Mouse (Mus musculus) kidney, postnatal 25 days (tissue): Measurements from ENCODE around the gene Abcc5.
"Not testable (repeated sequence)": the region's sequence is repeated elsewhere in the genome, so short reads cannot be mapped to it uniquely, and the experiment has no call there.

Source experiments
- DNase-seq, 2 experiments: peaks; one replicate each; pipeline ENCODE4 v3.0.0; 2021; ENCODE audit warnings: mixed read lengths in 2 of 2

The Abcc5 gene

DNA sequence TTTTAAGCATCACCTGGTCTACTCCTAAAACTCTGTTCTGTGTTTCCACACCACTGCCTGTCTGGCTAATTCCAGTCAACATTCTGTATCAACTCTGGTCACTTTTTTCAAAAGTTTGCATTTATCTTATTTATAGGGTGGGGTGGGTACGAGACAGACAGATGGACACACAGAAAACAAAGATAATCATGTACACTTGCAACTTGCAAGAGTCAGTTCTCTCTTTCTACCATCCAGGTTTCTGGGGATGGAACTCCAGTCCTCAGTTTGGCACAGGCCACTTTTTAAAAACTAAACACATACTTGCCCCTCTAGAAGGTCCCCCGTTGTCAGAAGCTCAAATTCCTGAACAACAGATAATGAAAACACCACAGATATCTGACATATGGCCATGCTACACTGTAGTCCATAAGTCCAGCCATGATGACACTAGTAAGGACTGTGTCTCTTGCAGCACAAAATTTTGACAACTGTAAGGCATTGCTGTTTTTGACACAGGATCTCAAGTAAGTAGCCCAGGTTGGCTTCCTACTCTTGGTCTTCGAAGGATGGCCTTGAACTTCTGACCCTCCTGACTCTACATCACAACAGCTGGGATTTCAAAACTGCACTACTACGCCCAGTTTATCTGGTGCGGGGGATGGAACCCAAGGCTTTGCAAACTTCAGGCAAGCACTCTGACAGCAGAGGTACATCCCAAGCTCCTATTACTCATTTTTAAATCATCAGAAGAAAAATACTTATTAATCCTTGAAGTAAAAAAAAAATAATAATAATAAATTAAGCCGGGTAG lies 3.1 kb downstream of the Abcc5 start:
- DNase-seq = no peak

DNA sequence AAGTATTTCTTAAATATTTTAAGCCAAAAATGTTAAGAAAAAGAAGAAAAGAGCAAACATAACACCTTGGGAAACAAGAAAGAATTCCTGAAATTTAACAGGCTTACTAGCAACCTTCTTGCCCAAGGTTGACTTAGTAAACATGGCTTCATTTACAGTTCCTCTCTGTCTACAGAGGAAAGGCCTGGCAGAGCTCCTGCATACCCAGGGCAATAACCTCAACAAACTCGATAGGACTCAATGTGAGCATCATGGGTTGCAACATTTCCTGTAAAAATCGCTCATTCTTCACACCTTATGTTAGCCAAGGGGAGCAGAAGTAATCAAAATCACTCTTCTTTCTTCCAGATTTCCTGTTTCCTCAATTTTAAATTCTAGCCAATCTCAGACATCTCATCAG lies 8.1 kb downstream of the Abcc5 start:
- no peak for DNase-seq

DNA sequence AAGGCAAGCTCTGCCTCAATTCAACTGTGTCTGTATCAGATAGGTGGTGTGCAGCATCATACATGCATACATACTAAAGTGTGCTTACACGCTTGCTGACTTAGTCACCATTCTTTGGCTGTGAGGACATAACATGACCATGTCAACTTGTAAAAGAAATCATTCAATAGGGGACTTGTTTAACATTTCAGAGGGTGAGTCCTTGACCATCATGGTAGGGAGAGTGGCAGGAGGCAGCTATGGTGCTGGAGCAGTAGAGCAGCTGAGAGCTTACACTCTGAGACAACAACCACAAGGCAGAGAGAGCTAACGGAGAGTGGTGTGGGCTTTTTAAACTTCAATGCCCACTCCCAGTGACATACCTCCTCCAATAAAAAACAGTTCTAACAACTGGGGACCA lies 9.9 kb downstream of the Abcc5 start:
- no peak for DNase-seq

DNA sequence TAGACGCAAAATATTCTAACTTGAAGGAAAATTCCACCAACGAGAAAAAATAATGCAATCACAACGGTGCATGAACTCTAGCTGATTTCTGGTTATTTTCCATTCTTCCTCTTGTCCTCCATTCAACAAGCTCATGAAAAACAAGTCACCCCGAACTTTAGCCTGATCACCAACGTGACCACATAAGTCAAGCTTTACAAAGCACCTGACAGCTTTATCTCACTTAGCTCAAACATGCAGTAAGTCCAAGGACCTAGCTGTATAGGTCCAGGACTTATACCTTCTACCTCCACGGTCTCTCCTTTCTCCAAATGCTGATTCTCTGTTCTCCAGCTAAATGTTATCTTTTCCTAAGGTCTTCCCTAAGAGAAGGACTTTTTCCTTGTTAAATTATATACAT lies 10.4 kb downstream of the Abcc5 start:
- DNase-seq = no peak

DNA sequence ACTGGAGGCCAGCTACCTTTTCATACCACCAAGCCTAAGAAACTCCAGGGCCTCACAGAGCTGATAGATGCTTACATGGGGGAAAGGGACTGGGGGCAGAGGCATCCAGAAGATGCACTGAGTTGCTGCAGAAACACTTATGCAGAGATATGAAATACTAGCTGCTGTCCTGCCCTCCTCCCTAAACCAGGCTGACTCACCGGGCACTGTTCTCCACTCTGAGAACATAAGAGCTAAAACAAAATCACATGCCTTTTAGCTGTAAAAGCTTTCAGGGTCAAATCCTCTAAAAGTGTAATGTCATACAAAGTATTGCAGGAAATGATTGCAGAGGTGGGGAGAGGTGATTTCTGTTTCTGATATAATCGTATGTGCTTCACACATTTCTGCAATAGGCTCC lies 11.0 kb downstream of the Abcc5 start:
- no peak for DNase-seq

DNA sequence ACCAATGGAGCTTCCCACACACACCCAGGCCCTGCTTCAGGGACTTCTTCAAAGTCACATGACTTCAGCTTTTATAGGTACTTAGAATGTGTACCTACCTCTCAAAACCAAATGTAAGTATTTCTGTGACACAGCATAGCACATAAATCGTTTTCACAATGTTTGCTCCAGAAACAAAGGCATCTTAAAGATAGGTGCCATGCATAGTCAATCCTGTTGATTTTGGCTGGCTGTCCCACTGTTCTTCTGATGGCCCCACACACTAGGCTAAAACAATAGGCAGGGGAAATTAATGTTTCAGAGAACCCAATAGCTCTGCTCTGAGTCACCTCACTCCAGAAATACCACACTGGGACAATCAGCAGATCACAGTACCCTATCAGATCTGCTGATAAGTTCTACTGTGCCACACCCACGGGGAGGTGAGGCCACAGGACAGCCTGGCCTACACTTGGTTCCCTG lies 12.3 kb downstream of the Abcc5 start:
- DNase-seq = no peak

DNA sequence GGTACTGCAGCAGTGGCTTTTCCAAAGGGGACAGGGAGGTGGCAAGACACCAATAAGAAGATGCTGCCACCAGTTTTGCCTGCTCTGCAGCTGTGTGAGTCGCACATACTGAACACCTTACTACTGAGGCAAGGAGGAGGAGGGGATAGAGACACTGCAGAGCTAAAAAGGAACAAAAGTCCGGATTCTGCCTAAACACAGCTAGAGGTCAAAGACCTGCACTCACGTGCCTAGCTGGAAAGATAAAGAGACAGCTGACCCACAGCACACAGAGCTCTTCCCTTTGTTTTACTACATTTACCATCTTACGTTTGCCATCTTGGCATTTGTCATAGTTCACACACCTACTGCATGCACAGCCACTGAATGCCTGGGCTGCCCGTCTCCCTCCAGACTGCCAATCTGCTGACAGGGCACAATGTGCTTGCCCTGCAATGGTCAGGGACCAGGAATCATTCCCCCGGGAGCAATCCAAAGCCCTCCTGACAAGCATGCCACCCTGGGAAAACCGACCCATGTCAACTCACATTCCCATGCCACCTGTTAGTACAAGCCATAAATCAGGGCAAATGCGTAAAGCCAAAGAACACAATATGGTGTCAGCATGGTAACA lies 14.1 kb downstream of the Abcc5 start:
- peak; percentile 26 to 46 for DNase-seq

DNA sequence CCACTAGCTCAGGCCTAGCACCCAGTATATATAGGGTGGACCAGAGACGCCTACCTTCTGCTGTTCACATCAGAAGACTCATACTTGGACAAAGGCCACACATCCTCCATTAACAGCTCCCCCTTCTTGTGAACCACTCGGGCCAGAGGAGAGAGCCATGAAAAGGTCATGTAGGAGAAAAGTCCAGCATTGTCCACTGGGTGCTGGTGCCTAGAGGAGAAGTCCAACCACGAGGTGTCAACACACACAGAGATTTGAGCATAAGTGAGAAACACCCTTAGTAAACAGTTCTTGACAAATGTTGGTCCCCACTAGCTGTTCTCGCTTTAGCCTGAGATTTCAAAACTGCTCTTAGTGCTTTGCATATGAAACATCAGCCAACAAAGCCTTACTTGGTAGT lies 20.9 kb downstream of the Abcc5 start:
- DNase-seq = no peak

DNA sequence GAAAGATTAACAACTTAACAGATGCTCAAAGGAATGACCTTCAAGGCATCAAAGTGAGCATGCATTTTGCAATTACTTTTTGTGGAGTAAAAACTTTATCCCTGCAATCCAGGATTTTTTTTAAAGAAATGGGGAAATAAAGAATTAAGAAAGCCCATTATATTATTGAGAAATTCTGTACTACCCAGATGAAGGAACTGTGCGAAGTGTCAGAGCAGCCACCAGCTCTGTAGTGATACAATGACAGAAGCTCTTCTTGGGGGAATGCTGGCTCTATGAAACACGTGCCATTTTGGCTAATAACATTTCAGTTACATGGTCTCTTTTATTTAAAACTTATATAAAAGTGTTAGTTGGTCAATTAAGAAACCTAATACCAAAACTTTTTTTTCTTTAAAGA lies 22.9 kb downstream of the Abcc5 start:
- DNase-seq = no peak

DNA sequence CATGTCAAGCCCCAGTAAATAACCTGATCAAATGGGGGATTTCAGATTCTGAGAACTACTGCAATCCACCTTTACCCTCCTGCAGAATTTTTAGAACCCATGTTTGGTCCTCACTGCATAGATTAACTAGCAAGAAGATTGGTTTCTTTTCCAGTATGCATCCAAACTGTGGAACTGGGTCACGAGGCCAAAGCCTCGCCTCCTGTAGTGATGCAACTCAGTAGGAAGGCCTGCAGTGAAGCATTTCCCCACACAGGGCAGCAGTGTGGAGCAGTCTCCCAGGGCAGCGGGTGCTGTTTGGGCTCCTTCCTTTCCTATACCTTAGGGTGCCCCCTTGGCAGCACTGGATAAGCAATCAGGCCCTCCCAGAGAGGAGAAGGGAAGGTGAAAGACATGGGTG lies 24.6 kb downstream of the Abcc5 start:
- no peak for DNase-seq

DNA sequence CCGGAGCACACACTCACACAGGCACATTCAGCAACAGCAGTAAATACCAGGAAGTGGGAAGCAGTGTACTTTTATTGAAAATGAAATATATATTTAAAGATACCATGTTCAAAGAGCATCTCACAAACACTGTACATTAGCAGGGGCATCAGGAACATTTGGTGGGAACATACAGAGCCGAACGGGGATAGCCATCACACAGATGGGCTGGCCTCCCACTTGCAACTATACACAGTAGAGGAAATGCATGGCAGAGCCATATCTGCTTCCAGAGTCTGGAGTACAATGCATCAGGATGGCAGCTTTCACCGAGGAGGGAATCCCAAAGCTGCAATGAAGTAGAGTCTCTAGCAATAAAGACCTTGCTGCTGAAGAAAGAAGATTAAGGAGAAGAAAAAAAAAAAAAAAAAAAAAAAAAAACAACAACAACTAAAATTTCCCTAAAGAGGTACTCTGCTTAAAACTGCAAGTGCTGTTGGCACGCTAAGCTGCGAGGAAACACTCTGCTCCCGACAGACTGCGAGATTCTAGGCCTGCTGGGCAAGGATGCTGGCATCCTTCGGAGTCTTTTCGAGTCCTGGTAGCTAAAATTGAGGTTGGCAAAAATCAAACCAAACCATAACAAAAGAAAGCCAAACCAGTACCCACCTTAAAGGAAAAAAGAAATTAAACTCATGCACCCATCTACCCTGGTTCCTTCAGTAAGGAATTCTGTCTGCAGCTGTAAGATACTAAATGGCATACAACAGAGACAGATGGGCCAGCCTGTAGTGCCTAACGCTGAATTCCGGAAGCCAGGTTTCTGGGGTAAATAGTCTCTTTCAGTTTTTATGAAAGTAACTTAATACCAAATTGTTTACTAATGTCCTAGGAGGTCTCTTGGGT lies 25.2 kb downstream of the Abcc5 start:
- no peak for DNase-seq

DNA sequence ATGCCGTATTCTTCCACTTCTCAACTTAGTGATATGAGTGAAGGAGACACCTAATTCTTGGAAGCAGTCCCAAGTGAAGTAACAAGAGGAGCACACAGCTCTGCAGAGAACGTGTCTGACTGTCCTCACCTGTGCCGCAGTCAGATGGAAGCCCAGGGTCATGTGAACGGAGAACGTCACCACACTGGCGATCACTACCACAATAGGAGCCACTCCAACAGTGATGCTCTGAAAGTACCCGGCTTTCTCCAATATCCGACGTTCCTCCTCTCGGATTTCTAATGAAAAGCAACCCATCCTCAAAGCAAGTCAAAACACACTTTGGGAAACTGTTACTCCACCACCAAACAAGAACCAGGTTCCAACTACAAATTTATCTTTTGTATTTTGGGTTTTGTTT lies 29.3 kb downstream of the Abcc5 start:
- no peak for DNase-seq

DNA sequence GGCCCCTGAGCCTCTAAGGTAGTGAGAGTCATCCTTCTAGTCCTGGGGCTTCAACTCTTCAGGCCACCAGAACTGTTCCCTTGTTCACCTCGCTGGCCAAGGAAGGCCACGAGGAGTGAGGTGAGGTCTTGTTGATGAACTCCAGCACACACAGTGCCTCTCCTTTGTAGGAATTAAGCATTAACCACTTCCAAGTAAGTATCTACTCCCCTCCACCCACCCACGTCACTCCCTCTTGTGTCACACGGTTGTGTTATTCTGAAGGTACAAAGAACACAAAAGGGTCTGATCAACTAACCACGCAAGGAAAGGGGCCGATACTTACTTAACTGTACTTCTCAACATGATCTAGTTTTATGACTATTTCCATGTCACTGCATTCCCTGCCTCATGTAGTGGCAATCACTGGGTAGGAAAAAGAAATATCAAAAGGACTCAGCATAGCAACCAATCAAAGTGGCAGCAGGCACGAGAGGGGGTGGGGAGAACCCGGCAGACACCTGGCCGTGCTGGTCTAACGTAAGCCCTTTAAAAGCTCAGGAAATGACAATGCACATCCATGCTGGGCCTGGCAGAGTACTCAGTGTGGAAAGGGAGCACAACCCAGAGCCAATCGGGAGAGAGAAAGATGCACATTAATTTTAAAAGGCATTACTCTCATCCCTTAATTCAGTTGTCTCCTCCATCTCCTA lies 30.8 kb downstream of the Abcc5 start:
- peak in 1 of 2 experiments; percentile 40 for DNase-seq

DNA sequence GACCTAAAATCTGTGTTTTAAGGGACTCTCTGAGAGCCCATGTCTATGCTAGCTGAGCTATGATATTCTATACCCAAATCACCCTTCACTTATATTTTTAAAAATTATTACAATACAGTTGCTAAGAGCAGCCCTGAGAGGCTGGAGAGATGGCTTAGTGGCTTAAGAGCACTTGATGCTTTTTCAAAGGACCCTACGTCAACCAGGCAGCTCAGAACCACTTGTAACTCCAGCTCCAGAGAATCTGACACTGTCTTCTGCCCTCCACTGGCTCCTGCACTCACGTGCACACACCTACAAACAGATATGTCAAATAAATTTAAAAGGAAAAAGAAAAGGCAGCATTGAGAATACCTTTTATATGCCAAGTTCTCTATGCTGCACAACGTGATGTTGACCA lies 34.4 kb downstream of the Abcc5 start:
- DNase-seq = no peak

DNA sequence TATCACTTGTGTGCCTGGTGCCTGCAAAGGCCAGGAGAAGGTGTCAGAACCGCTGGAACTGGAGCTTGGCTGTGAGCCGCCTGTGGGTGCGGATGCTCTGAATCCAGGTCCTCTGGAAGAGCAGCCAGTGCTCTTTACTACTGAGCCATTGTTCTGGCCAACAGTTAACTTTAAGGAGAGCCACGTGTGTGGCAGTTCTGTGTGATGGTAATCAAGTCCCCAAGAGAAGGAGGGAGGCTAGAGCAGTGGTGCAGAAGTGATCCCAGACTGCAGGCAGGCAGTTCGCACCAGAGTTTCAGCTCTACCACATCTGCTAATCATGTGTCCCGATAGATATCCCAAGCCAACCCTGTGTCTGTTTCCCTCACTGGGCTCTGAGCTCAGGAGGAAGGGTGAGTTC lies 36.0 kb downstream of the Abcc5 start:
- no peak for DNase-seq

DNA sequence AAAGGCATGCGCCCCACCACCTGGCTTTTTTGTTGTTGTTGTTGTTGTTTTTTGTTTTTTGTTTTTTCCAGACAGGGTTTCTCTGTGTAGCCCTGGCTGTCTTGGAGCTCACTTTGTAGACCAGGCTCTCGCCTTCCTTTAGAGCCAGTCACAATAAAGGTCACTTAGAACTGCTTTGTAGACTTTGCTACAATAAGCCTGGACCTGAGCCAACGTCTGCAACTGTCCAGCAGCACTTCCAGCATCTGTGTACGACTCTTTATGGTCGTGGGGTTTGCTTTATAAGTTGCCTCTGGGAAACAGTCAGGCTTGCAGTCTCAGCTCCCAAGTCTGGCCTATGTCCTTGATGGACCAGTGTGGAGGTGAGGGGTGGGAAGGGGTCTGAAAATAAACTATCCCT lies 45.2 kb downstream of the Abcc5 start:
- peak; percentile 55 to 61 for DNase-seq

DNA sequence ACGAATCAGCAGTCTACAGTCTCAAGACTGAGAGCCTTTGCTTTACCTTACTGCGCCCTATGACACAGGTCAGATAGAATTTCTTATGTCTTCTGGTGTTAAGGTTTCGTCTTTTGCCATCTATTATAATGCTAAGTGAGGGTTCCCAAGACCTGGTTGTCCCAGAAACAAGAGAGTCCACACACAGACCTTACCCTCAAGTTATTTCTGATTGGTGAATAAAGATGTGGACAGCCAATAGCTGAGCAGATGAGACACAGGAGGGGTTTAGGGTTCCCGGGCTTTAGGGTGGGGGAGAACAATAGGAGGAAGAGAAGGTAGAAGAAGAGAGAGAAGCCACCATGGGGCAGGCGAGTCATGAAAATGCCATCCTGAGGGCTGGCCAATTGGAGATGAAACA lies 50.9 kb downstream of the Abcc5 start:
- no peak for DNase-seq

DNA sequence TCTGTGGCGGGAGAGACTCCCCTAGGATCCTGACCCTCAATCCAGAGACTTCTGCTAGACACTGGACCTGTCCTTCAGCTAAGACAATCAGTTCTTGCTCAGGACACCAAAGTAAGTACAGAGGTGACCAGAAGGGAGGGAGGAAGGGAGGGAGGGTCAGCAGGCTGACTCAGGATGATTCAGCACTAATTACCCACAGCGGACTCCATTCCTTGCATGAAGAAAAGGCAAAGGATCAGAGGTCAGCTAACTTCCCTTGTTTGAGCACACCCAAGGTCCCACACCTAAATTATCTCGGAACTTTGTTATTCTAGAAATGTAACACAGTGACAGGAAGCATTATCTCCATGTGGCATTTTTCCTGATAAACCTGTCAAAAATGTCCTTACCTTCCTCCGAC lies 54.5 kb downstream of the Abcc5 start:
- no peak for DNase-seq

DNA sequence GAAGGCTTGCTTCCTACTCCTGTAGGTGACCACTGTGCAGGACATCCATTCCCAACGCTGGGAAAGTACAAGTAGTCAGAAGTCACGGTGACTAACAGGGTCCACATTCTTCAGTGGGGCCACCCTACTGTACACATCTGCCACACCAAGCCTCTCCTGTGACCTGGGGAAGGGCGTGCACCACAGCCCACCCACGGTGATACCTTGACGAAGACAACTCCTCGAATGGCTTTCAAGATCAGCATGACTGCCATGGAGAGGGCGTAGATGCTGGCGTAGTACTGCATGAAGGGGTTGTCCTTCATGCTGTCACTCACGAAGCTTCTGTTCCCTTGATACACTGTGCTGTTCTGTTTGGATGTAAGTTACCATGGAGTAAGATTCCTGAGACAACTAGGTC lies 58.0 kb downstream of the Abcc5 start:
- DNase-seq = no peak

DNA sequence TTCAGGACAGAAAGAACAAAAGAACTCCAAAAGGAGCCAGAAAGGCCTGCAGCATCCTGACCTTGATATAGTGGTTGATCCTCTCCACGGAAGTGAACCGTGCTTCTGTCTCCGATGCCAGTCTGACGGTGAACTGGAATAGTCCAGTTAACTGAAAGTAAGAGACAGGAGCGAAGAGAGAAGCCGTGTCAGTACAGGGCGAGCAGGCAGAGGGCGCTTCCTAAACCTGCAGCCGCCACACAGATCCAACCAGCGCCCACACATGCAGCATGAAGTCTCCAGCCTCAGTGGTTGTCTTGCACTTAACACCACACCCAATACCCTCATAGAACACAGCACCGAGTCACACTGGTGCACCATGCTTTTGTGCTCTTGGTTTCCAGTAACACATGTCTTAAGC lies 64.1 kb downstream of the Abcc5 start:
- DNase-seq = no peak

DNA sequence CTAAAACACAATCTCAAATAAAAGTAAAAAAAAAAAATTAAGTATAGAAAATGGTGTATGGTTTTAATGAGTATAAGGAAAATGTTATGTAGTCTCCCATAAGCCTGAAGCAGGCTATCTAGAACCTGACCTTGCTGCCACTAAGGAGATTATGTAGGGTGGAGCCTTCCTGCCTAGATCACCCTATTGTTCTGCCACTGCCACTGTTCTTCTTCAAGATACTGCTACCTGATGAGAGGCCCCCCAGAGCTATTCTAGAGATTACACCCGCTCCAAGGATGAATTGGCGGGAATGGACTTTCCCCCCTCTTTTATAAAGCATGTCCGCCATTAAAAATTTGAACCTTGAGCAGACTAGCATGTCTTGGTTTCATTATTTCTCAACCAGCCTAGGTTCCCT lies 64.7 kb downstream of the Abcc5 start:
- DNase-seq = not testable (repeated sequence)

DNA sequence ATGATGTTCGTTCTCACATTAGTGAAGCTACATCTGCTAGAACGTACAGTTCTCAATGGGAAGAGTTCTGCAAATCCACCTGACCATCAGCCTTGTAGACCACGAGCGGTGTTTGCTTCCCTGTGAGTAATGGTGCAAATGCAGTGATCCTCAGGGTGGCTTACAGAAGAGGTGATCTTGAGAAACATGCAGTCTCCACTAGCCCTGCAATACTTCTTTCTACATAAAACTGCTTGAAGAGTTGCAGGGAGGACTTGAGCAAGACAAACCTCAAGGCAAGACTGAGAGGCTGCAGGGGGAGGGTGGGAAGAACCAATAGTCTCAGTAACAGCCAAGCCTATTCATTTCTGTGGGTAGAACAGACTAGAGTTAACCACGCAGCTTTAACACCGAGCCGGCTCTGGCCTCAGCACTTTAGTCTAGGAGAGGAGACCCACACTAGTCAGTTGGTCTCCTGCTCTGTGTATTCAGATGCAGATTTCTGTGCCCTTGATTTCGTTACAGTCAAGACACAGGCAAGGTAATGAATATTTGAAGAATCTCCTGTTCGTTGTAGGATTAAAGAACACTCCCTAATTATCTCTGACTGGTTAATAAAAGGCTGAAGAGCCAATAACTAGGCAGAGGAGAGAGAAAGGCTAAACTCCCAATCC lies 66.4 kb downstream of the Abcc5 start:
- DNase-seq = no peak

DNA sequence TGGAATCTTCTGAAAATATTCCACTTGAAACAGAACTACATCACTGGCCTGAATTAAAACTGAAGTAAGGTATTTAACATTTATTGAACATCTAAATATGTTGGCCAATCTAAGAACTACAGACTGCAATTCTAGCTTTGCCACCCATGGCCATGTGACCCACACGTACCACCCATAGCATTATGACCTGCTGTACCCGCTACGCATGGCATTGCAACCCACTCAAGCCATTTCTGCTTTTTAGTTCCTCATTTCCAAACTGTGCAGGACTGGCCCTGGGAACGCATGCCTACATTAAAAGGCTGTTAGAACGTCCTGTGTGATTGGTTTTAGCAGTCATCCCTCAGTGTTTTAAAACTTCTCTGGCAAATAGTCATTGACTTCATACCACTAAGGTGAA lies 68.4 kb downstream of the Abcc5 start:
- no peak for DNase-seq
